Mouse (Mus musculus) hindbrain, embryonic 14.5 days (tissue): ENCODE measurements around the gene Trem2. TPM values are rescaled to one million over a fixed set of nuclear protein-coding genes. Genes with fewer than 3 reads are reported as not detected.
"Not testable (repeated sequence)": the region's sequence is repeated elsewhere in the genome, so short reads cannot be mapped to it uniquely, and the experiment has no call there.

Source experiments
- ATAC-seq: fragments of 200-750 bp; cut with Nextera tagmentation; 2 replicates; pipeline ENCODE4 v1.8.0; 2017; ENCODE audit warnings: moderate number of reproducible peaks, mild to moderate bottlenecking, moderate TSS enrichment, moderate library complexity; ENCODE audit not compliant: low FRiP score
- DNase-seq: peaks from one replicate; pipeline ENCODE4 v3.0.0-alpha.2; 2015; ENCODE audit warnings: low spot score
- H3K27ac ChIP-seq: fragments of 300-500 bp; sonication (generic); 2 replicates; pipeline ENCODE4 v1.5.1; 2014; ENCODE audit warnings: mild to moderate bottlenecking, moderate library complexity
- H3K27me3 ChIP-seq: fragments of 300-500 bp; sonication (generic); 2 replicates; pipeline ENCODE4 v1.6.1; 2014; ENCODE audit warnings: mild to moderate bottlenecking, low read length, mixed read lengths; ENCODE audit not compliant: control insufficient read depth, insufficient read depth
- H3K36me3 ChIP-seq: fragments of 300-500 bp; sonication (generic); replicated peaks from 2 replicates; pipeline ENCODE4 v1.6.1; 2014; ENCODE audit not compliant: control insufficient read depth, insufficient read depth
- H3K4me1 ChIP-seq: fragments of 300-500 bp; sonication (generic); replicated peaks from 2 replicates; pipeline ENCODE4 v1.6.1; 2014; ENCODE audit warnings: antibody characterized with exemption, low read length, mixed read lengths; ENCODE audit not compliant: control insufficient read depth, insufficient read depth
- H3K4me2 ChIP-seq: fragments of 300-500 bp; sonication (generic); replicated peaks from 2 replicates; pipeline ENCODE4 v1.6.1; 2014; ENCODE audit warnings: mild to moderate bottlenecking, moderate library complexity
- H3K4me3 ChIP-seq: fragments of 300-500 bp; sonication (generic); replicated peaks from 2 replicates; pipeline ENCODE4 v1.5.1; 2014; ENCODE audit warnings: mild to moderate bottlenecking, low read length
- H3K9ac ChIP-seq: fragments of 300-500 bp; sonication (generic); 2 replicates; pipeline ENCODE4 v1.6.1; 2014
- H3K9me3 ChIP-seq: fragments of 300-500 bp; sonication (generic); 2 replicates; pipeline ENCODE4 v1.6.1; 2016; ENCODE audit warnings: low read length; ENCODE audit not compliant: control insufficient read depth
- WGBS: fragments of 180-500 bp; shearing (Covaris S2); extraction: QIAGEN DNeasy Blood & Tissue Kit; methylation state at CpG from one replicate; pipeline ENCODE4 v1.1.7; 2014; 5-methylcytosine and 5-hydroxymethylcytosine counted together
- polyA plus RNA-seq: library from polyadenylated mRNA; unstranded; fragments of >200 nt; fragmentation: Nextera tagmentation; extraction: Ambion mirVana; gene quantifications from 2 replicates; pipeline ENCODE4 v1.2.1, GENCODE M21; 2014

The Trem2 gene
- polyA plus RNA-seq, 1 experiment from 2014 or later: 4.0 TPM

GRCm38 (mm10) chr17:48343065-48343464, 3.1 kb upstream of the Trem2 start:
- no peaks in the 10 kb centered on the region for H3K4me1 ChIP-seq
- H3K9me3 ChIP-seq: no peaks in the 10 kb centered on the region
- no peak overlapping the region for H3K4me3 ChIP-seq
- 92% methylated on average over 2 of the region's 2 CpGs for WGBS
- no peaks in the 10 kb centered on the region for H3K27me3 ChIP-seq
- no peaks in the 10 kb centered on the region for H3K36me3 ChIP-seq
- DNase-seq (no peak), ATAC-seq (no peak)
- H3K4me2 ChIP-seq: no peak overlapping the region
- no peak overlapping the region for H3K27ac ChIP-seq
- no peak overlapping the region for H3K9ac ChIP-seq

GRCm38 (mm10) chr17:48345824-48346223, 377 bp upstream of the Trem2 start:
- H3K9me3 ChIP-seq: no peaks in the 10 kb centered on the region
- H3K27ac ChIP-seq: no peak overlapping the region
- no peaks in the 10 kb centered on the region for H3K36me3 ChIP-seq
- DNase-seq: no peak
- no peak for ATAC-seq
- WGBS: 80% methylated on average over 4 of the region's 4 CpGs
- no peaks in the 10 kb centered on the region for H3K4me1 ChIP-seq
- H3K4me3 ChIP-seq: no peak overlapping the region
- no peak overlapping the region for H3K4me2 ChIP-seq
- H3K9ac ChIP-seq: no peak overlapping the region
- H3K27me3 ChIP-seq: no peaks in the 10 kb centered on the region

- H3K27me3 ChIP-seq: no peaks in the 10 kb centered on the region
- H3K36me3 ChIP-seq: no peaks in the 10 kb centered on the region
- H3K4me3 ChIP-seq: no peak overlapping the region
- no peak overlapping the region for H3K4me2 ChIP-seq
- no peak overlapping the region for H3K27ac ChIP-seq
- H3K4me1 ChIP-seq: no peaks in the 10 kb centered on the region
- no peak overlapping the region for H3K9ac ChIP-seq
- H3K9me3 ChIP-seq: no peaks in the 10 kb centered on the region
- 82% methylated on average over 4 of the region's 4 CpGs for WGBS
- no peak for DNase-seq
- no peak for ATAC-seq
Measured at GRCm38 (mm10) chr17:48346834-48347233, 633 bp downstream of the Trem2 start.

DNA sequence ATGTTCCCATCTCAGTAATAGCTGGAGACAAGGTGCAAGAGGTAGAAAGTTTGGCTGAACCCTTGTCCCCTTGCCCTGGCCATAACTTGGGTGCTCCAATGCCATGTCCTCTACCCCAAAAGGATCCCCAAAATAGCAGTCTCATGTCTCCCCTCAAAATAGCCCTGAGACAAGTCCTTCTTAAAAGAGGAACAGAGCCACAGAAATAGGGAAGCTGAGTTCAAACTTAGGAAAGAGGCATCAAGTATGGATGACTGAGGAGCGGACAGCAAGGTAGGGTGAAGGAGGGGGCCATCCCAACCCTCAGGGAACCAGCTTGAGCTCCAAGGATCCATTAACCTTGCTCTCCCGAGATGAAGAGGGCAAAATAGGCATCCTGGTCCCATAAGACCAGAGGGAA, 1.1 kb downstream of the Trem2 start:
- H3K9me3 ChIP-seq: no peaks in the 10 kb centered on the region
- no peak overlapping the region for H3K9ac ChIP-seq
- H3K27me3 ChIP-seq: no peaks in the 10 kb centered on the region
- no peak for DNase-seq
- WGBS: 76% methylated on average over 2 of the region's 2 CpGs
- no peak overlapping the region for H3K4me3 ChIP-seq
- ATAC-seq: no peak
- no peak overlapping the region for H3K27ac ChIP-seq
- H3K4me1 ChIP-seq: no peaks in the 10 kb centered on the region
- no peak overlapping the region for H3K4me2 ChIP-seq
- H3K36me3 ChIP-seq: no peaks in the 10 kb centered on the region

- Histone ChIP-seq H3K36me3 (no peaks in the 10 kb centered on the region), H3K4me2 (no peak overlapping the region), H3K27ac (no peak overlapping the region), H3K27me3 (no peaks in the 10 kb centered on the region), H3K4me1 (no peaks in the 10 kb centered on the region), H3K9me3 (no peaks in the 10 kb centered on the region), H3K4me3 (no peak overlapping the region), H3K9ac (no peak overlapping the region)
- WGBS: 62% methylated on average over 5 of the region's 5 CpGs
- DNase-seq: no peak
- no peak for ATAC-seq
Measured at GRCm38 (mm10) chr17:48350681-48351193, 4.5 kb downstream of the Trem2 start.

GRCm38 (mm10) chr17:48352976-48353375, 6.8 kb downstream of the Trem2 start:
- not testable (repeated sequence) for ATAC-seq

GRCm38 (mm10) chr17:48355822-48356221, 9.6 kb downstream of the Trem2 start:
- Histone ChIP-seq H3K4me1 (no peaks in the 10 kb centered on the region), H3K9ac (no peak overlapping the region), H3K27me3 (no peaks in the 10 kb centered on the region), H3K36me3 (no peaks in the 10 kb centered on the region), H3K4me3 (no peak overlapping the region), H3K9me3 (no peaks in the 10 kb centered on the region), H3K4me2 (no peak overlapping the region), H3K27ac (no peak overlapping the region)
- no peak for ATAC-seq
- WGBS: 95% methylated on average over 3 of the region's 3 CpGs
- no peak for DNase-seq

More at GRCm38 (mm10) chr17:48352976-48353375, 6.8 kb downstream of the Trem2 start:
- not testable (repeated sequence) for H3K27me3 ChIP-seq, H3K4me2 ChIP-seq, H3K27ac ChIP-seq, H3K4me3 ChIP-seq, H3K9ac ChIP-seq, H3K4me1 ChIP-seq, H3K9me3 ChIP-seq, H3K36me3 ChIP-seq, DNase-seq
- 68% methylated on average over 7 of the region's 7 CpGs for WGBS

GRCm38 (mm10) chr17:48357892-48358291, 11.7 kb downstream of the Trem2 start:
- no peak overlapping the region for H3K4me2 ChIP-seq
- no peaks in the 10 kb centered on the region; the same call in 1 of the 2 replicates for H3K4me1 ChIP-seq
- H3K9me3 ChIP-seq: no peaks in the 10 kb centered on the region
- no peaks in the 10 kb centered on the region for H3K36me3 ChIP-seq
- no peak overlapping the region for H3K9ac ChIP-seq
- DNase-seq (no peak), ATAC-seq (no peak)
- no peak overlapping the region for H3K27ac ChIP-seq
- no peaks in the 10 kb centered on the region for H3K27me3 ChIP-seq
- 39% methylated on average over 2 of the region's 2 CpGs for WGBS
- no peak overlapping the region for H3K4me3 ChIP-seq

DNA sequence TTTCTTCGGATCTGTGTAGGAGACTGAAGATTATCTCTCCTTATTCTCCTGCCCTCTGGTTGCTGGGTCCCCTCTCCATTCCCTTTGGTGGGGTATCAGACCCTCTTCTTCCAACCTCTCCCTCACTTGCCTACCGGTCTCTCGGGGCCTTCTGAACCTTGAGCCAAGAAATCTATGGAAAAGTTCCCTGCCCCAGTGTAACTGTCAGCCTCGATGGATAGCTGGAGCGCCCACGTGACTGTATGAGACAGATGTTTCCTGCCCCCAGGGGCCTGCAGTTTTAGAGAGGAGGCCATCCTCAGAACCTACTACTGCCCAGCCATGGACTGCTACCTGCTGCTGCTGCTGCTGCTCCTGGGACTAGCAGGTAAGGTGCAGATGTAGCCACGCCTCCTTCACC, 13.4 kb downstream of the Trem2 start, which contains the start of gene Treml1:
Gene Treml1 (plus strand): TSS at position 301 of the 400 bp plus-strand sequence.
- H3K4me2 ChIP-seq: no peak within 1 kb of the TSS
- H3K27me3 ChIP-seq: no peaks in the 10 kb centered on the region
- H3K4me3 ChIP-seq: no peak within 1 kb of the TSS
- no peaks in the 10 kb centered on the region; the same call in 1 of the 2 replicates for H3K4me1 ChIP-seq
- ATAC-seq (no peak), DNase-seq (no peak)
- H3K9me3 ChIP-seq: no peaks in the 10 kb centered on the region
- H3K27ac ChIP-seq: no peak within 1 kb of the TSS
- H3K9ac ChIP-seq: no peak within 1 kb of the TSS
- 83% methylated on average over 7 of the region's 7 CpGs for WGBS
- no peaks in the 10 kb centered on the region for H3K36me3 ChIP-seq

DNA sequence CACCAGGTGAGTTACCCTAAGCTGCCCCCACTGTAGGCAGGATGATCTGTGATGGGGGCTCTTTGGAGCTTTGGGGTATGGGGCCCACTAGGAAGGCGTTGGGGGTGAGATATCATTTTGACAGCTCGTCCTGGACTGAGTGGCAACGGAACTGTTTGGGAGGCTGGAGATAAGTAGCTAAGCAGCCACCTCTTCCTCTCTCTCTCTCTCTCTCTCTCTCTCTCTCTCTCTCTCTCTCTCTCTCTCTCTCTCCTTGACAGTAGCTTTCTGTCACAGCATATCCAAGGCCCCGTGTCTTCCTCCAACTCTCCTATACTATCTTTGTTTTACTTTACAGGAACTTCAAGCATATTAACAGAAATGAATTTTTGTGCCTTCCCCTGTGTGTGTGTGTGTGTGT, 14.3 kb downstream of the Trem2 start:
- H3K9me3 ChIP-seq: no peaks in the 10 kb centered on the region
- H3K36me3 ChIP-seq: no peaks in the 10 kb centered on the region
- no peak overlapping the region for H3K27ac ChIP-seq
- no peaks in the 10 kb centered on the region for H3K27me3 ChIP-seq
- DNase-seq: no peak
- H3K4me3 ChIP-seq: no peak overlapping the region
- no peak overlapping the region for H3K9ac ChIP-seq
- 88% methylated on average over 4 of the region's 4 CpGs for WGBS
- no peaks in the 10 kb centered on the region; the same call in 1 of the 2 replicates for H3K4me1 ChIP-seq
- ATAC-seq: no peak
- no peak overlapping the region for H3K4me2 ChIP-seq
